Mouse (Mus musculus): ENCODE measurements at regions not wholly inside any gene's neighbourhood (a gene's known extent, or its start where the extent isn't known, plus 50 kb on each side); places are given as distances from the start of the nearest gene placed in this dataset.

DNA sequence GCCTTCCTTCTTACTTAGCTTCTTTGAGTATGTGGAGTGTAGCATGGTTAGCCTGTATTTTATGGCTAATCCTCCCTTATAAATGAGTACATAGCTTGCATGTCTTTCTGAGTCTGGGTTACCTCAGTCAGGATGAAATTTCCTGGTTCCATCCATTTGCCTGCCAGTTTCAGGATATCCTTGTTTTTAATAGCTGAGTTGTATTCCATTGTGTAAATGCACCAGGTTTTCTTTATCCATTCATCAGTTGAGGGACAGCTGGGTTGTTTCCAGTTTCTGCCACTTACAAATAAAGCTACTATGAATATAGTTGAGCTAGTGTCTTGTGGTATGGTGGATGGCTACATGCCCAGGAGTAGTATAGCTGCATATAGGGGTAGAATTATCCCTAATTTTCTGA, 80.7 kb upstream of the E030018B13Rik start:
- no peak for TF ChIP-seq CTCF (IDR thresholded peaks at IDR 0.05; ENCODE audit: extremely low read depth, insufficient read length, insufficient replicate concordance, low read depth, low read length)
- TF ChIP-seq POLR2A (IDR thresholded peaks at IDR 0.05; ENCODE audit: low read depth, low read length), result no peak

Data from small intestine, adult 2 months (tissue).